Mouse (Mus musculus) C2C12 (cell line): Measurements from ENCODE around the gene Hsf4. TPM values are rescaled to one million over a fixed set of nuclear protein-coding genes. Genes with fewer than 3 reads are reported as not detected.
A peak's percentile ranks its signal among the peaks of the same experiment; 100 is the strongest.

Experiments used
- H3K27me3 ChIP-seq: one replicate; pipeline ENCODE4 v1.6.1; 2011; ENCODE audit not compliant: control insufficient read depth, insufficient read depth, insufficient read length
- H3K36me3 ChIP-seq: one replicate; pipeline ENCODE4 v1.6.1; 2011; ENCODE audit not compliant: control insufficient read depth, insufficient read depth
- H3K4me3 ChIP-seq: one replicate; pipeline ENCODE4 v1.5.1; 2011; ENCODE audit warnings: mild to moderate bottlenecking, control low read depth; ENCODE audit not compliant: poor library complexity, insufficient read depth, severe bottlenecking
- H3K79me2 ChIP-seq: one replicate; pipeline ENCODE4 v1.6.1; 2011; ENCODE audit not compliant: control insufficient read depth, insufficient read depth
- H3K79me3 ChIP-seq: one replicate; pipeline ENCODE4 v1.6.1; 2011; ENCODE audit warnings: low read depth, control low read depth
- H3ac ChIP-seq: one replicate; pipeline ENCODE3; 2011; ENCODE audit warnings: low read depth; ENCODE audit not compliant: control insufficient read depth, insufficient read length
- CEBPB ChIP-seq: IDR thresholded peaks from one replicate; pipeline ENCODE4 v1.6.1; 2011; ENCODE audit warnings: low read depth, mild to moderate bottlenecking, control low read depth, moderate library complexity
- CTCF ChIP-seq: IDR thresholded peaks from one replicate; pipeline ENCODE4 v1.5.1; 2011; ENCODE audit not compliant: control insufficient read depth, insufficient read depth, insufficient read length
- FOSL1 ChIP-seq: IDR thresholded peaks from one replicate; pipeline ENCODE4 v1.8.0; 2011; ENCODE audit warnings: mild to moderate bottlenecking, low read length; ENCODE audit not compliant: poor library complexity, insufficient read depth, severe bottlenecking
- MAX ChIP-seq: IDR thresholded peaks from one replicate; pipeline ENCODE4 v1.6.1; 2011; ENCODE audit warnings: mild to moderate bottlenecking, control low read depth
- MYOD1 ChIP-seq: IDR thresholded peaks from one replicate; pipeline ENCODE4 v1.6.1; 2011; ENCODE audit warnings: low read depth; ENCODE audit not compliant: control insufficient read depth, insufficient read length
- MYOG ChIP-seq: IDR thresholded peaks from one replicate; pipeline ENCODE4 v1.6.1; 2011; ENCODE audit not compliant: control insufficient read depth, insufficient read length; ENCODE audit errors: extremely low read depth
- USF1 ChIP-seq: IDR thresholded peaks from one replicate; pipeline ENCODE4 v1.6.1; 2011; ENCODE audit warnings: low read depth, mild to moderate bottlenecking, control low read depth, moderate library complexity
- polyA plus RNA-seq: library from polyadenylated mRNA; unstranded; fragments of >200 nt; fragmentation: generic; extraction: Trizol; gene quantifications from one replicate; pipeline ENCODE4 v1.2.1, GENCODE M21; 2012; ENCODE audit warnings: missing spikeins

Hsf4 gene
- polyA plus RNA-seq, 1 experiment, result 3.4 TPM

GRCm38 (mm10) chr8:105264024-105264982 lies 5.3 kb upstream of the Hsf4 start, which contains the start of the genes Tradd and Fbxl8:
Tradd (minus strand) TSS chr8:105264609.
Fbxl8 (plus strand) TSS chr8:105264648.
- peaks cover 16% of the 10 kb centered on the region for H3K79me2 ChIP-seq
- peaks cover 10% of the 10 kb centered on the region for H3K36me3 ChIP-seq
- H3K4me3 ChIP-seq, result peak within 1 kb of the TSS; percentile 71
- no peaks in the 10 kb centered on the region for H3K27me3 ChIP-seq
- no peak for TF ChIP-seq MYOD1
- no peak for TF ChIP-seq MYOG
- TF ChIP-seq CEBPB, result no peak
- no peak for TF ChIP-seq MAX
- peak within 1 kb of the TSS; percentile 91 for H3ac ChIP-seq
- peaks cover 3% of the 10 kb centered on the region for H3K79me3 ChIP-seq

GRCm38 (mm10) chr8:105265128-105265527 lies 4.5 kb upstream of the Hsf4 start:
- Histone ChIP-seq H3K79me3 (peaks cover 3% of the 10 kb centered on the region), H3ac (peak overlapping the region; percentile 91), H3K27me3 (no peaks in the 10 kb centered on the region), H3K4me3 (peak overlapping the region; percentile 71), H3K36me3 (peaks cover 6% of the 10 kb centered on the region), H3K79me2 (peaks cover 16% of the 10 kb centered on the region)
- TF ChIP-seq CEBPB (no peak), MAX (no peak), CTCF (no peak), FOSL1 (no peak), MYOG (no peak), USF1 (no peak), MYOD1 (no peak)

GRCm38 (mm10) chr8:105266775-105267174 lies 2.8 kb upstream of the Hsf4 start:
- H3K36me3 ChIP-seq, result peaks cover 3% of the 10 kb centered on the region
- no peak overlapping the region for H3ac ChIP-seq
- no peak overlapping the region for H3K4me3 ChIP-seq
- no peak for TF ChIP-seq MAX
- no peak for TF ChIP-seq CTCF
- H3K27me3 ChIP-seq, result no peaks in the 10 kb centered on the region
- H3K79me3 ChIP-seq, result peaks cover 3% of the 10 kb centered on the region
- H3K79me2 ChIP-seq, result peaks cover 16% of the 10 kb centered on the region

DNA sequence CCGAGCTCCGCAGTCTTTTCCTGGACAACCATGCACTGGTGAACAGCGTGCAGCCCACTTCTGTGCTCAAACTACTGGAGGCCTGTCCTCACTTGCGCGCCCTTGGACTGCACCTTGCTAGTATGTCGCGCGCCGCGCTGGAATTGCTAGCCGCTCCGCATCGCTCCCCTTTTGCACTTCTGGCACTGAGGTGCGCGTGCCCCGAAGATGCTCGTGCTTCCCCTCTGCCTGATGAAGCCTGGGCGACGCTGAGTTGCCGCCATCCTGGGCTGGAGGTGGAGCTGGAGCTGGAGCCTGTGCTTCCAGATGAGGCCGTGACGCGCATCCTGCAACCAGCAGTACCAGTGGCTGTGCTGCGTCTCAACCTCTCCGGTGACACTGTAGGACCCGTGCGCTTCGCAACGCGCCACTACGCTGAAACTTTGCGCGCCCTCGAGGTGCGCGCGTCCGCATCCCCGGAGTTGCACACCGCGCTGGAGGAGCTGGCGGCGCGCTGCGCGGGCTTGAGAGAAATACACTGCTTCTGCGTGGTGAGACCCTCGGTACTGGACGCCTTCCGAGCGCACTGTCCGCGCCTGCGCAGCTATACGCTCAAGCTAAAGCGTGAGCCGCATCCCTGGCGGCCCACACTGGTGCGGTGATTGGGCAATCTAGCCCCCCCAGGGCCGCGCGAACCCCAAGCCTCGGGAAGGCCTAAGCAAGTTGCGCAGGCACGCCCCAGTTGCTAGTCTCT lies 1.1 kb upstream of the Hsf4 start:
- Histone ChIP-seq H3K79me2 (peaks cover 8% of the 10 kb centered on the region), H3K79me3 (no peaks in the 10 kb centered on the region), H3K27me3 (no peaks in the 10 kb centered on the region), H3K36me3 (peaks cover 3% of the 10 kb centered on the region), H3K4me3 (no peak overlapping the region), H3ac (no peak overlapping the region)
- TF ChIP-seq FOSL1 (no peak), MYOG (no peak), CTCF (no peak), MYOD1 (no peak), CEBPB (no peak), MAX (no peak)

- Histone ChIP-seq H3ac (no peak overlapping the region), H3K79me2 (peaks cover 3% of the 10 kb centered on the region), H3K27me3 (no peaks in the 10 kb centered on the region), H3K36me3 (peaks cover 3% of the 10 kb centered on the region), H3K4me3 (no peak overlapping the region), H3K79me3 (no peaks in the 10 kb centered on the region)
- no peak for TF ChIP-seq CEBPB
- TF ChIP-seq MYOG, result no peak
- no peak for TF ChIP-seq FOSL1
Measured at GRCm38 (mm10) chr8:105269075-105269458, 534 bp upstream of the Hsf4 start.
